Mouse (Mus musculus): ENCODE results near the gene Bloc1s1. TPM values are rescaled to one million over a fixed set of nuclear protein-coding genes. Genes with fewer than 3 reads are reported as not detected.

Bloc1s1 gene
- polyA plus RNA-seq, 1 experiment: 92.7 TPM

- no peak overlapping the region; the same call in 1 of the 2 replicates for H3K27ac ChIP-seq (ENCODE audit: control insufficient read depth, insufficient read depth, low read depth, low read length, poor library complexity)
- 4% methylated on average over 40 of the region's 40 CpGs for WGBS
- no peak for TF ChIP-seq CTCF (IDR thresholded peaks at IDR 0.05; ENCODE audit: control insufficient read depth, insufficient read depth, low read length)
- TF ChIP-seq POLR2A (IDR thresholded peaks at IDR 0.05; ENCODE audit: borderline replicate concordance, control insufficient read depth, low read depth, low read length): no peak
- peaks cover 2% of the 10 kb centered on the region for H3K4me1 ChIP-seq (ENCODE audit: control insufficient read depth, insufficient read depth, low read length)
- H3K4me3 ChIP-seq (replicated peaks; ENCODE audit: control insufficient read depth, low read depth, low read length): peak overlapping the region; percentile 80
Observed at GRCm38 (mm10) chr10:128890383-128891295, 33.2 kb downstream of the Bloc1s1 start.

- Histone ChIP-seq H3K4me1 (ENCODE audit: control insufficient read depth, insufficient read depth, low read length) (peaks cover 2% of the 10 kb centered on the region), H3K27ac (ENCODE audit: control insufficient read depth, insufficient read depth, low read depth, low read length, poor library complexity) (no peak overlapping the region), H3K4me3 (replicated peaks; ENCODE audit: control insufficient read depth, low read depth, low read length) (no peak overlapping the region)
- no peak for TF ChIP-seq CTCF (IDR thresholded peaks at IDR 0.05; ENCODE audit: control insufficient read depth, insufficient read depth, low read length)
- no peak for TF ChIP-seq POLR2A (IDR thresholded peaks at IDR 0.05; ENCODE audit: borderline replicate concordance, control insufficient read depth, low read depth, low read length)
- 49% methylated on average over 2 of the region's 2 CpGs for WGBS
Observed at GRCm38 (mm10) chr10:128889846-128890245, 34.0 kb downstream of the Bloc1s1 start.

GRCm38 (mm10) chr10:128888941-128889827 lies 34.7 kb downstream of the Bloc1s1 start:
- no peak overlapping the region for H3K27ac ChIP-seq (ENCODE audit: control insufficient read depth, insufficient read depth, low read depth, low read length, poor library complexity)
- 9% methylated on average over 7 of the region's 7 CpGs for WGBS
- TF ChIP-seq CTCF (IDR thresholded peaks at IDR 0.05; ENCODE audit: control insufficient read depth, insufficient read depth, low read length): no peak
- no peak for TF ChIP-seq POLR2A (IDR thresholded peaks at IDR 0.05; ENCODE audit: borderline replicate concordance, control insufficient read depth, low read depth, low read length)
- H3K4me3 ChIP-seq (replicated peaks; ENCODE audit: control insufficient read depth, low read depth, low read length): no peak overlapping the region
- peaks cover 2% of the 10 kb centered on the region for H3K4me1 ChIP-seq (ENCODE audit: control insufficient read depth, insufficient read depth, low read length)

DNA sequence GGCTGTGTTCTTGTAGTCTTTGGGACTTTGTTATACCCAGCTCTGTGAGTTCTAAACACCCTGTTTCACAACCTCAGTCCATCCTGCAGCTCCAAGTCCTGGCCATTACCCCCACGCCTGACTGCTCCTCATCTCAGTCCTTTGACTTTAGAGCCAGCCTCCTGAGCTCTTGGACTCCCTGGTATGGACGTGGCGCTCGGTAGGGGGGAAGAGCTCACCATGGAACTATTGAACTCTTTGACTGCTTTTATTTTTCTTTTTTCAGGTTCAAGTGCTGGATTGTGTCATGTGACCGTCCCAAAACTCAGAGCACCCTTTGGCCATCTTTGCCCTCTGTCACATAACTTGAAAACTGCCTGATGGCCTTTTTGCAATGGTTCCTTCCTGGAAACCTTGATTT lies 41.8 kb downstream of the Bloc1s1 start:
- no peak overlapping the region for H3K4me3 ChIP-seq (replicated peaks; ENCODE audit: control insufficient read depth, low read depth, low read length)
- no peaks in the 10 kb centered on the region for H3K4me1 ChIP-seq (ENCODE audit: control insufficient read depth, insufficient read depth, low read length)
- TF ChIP-seq POLR2A (IDR thresholded peaks at IDR 0.05; ENCODE audit: borderline replicate concordance, control insufficient read depth, low read depth, low read length) (no peak), CTCF (IDR thresholded peaks at IDR 0.05; ENCODE audit: control insufficient read depth, insufficient read depth, low read length) (no peak)
- H3K27ac ChIP-seq (ENCODE audit: control insufficient read depth, insufficient read depth, low read depth, low read length, poor library complexity): no peak overlapping the region
- 87% methylated on average over 5 of the region's 5 CpGs for WGBS

DNA sequence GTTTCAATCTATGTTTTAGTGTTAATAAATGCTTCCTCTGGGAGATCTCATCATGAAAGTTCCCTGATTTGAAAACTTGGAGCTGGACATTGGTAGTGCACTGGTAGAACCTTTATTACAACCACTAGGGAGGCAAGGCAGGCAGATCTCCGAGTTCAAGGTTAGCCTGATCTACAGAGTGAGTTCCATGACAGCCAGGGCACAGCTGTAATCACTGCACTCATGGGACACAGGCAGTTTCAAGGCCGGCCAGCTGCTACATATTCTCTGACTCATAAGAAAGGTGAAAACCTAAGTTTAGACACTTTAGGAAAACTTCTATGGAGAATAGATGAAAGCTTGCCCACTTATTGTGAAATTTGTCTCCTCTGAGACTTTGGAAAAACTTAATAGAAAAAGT lies 45.0 kb downstream of the Bloc1s1 start:
- H3K27ac ChIP-seq (ENCODE audit: control insufficient read depth, insufficient read depth, low read depth, low read length, poor library complexity): no peak overlapping the region
- TF ChIP-seq POLR2A (IDR thresholded peaks at IDR 0.05; ENCODE audit: borderline replicate concordance, control insufficient read depth, low read depth, low read length) (no peak), CTCF (IDR thresholded peaks at IDR 0.05; ENCODE audit: control insufficient read depth, insufficient read depth, low read length) (no peak)
- no peaks in the 10 kb centered on the region for H3K4me1 ChIP-seq (ENCODE audit: control insufficient read depth, insufficient read depth, low read length)
- WGBS: 83% methylated on average over 2 of the region's 2 CpGs
- H3K4me3 ChIP-seq (replicated peaks; ENCODE audit: control insufficient read depth, low read depth, low read length): no peak overlapping the region

GRCm38 (mm10) chr10:128878291-128878690 lies 45.5 kb downstream of the Bloc1s1 start:
- no peak for TF ChIP-seq CTCF (IDR thresholded peaks at IDR 0.05; ENCODE audit: control insufficient read depth, insufficient read depth, low read length)
- TF ChIP-seq POLR2A (IDR thresholded peaks at IDR 0.05; ENCODE audit: borderline replicate concordance, control insufficient read depth, low read depth, low read length): no peak
- H3K4me3 ChIP-seq (replicated peaks; ENCODE audit: control insufficient read depth, low read depth, low read length): no peak overlapping the region
- H3K27ac ChIP-seq (ENCODE audit: control insufficient read depth, insufficient read depth, low read depth, low read length, poor library complexity): no peak overlapping the region
- no peaks in the 10 kb centered on the region for H3K4me1 ChIP-seq (ENCODE audit: control insufficient read depth, insufficient read depth, low read length)

- no peak for TF ChIP-seq CTCF (IDR thresholded peaks at IDR 0.05; ENCODE audit: control insufficient read depth, insufficient read depth, low read length)
- TF ChIP-seq POLR2A (IDR thresholded peaks at IDR 0.05; ENCODE audit: borderline replicate concordance, control insufficient read depth, low read depth, low read length): no peak
- H3K4me3 ChIP-seq (replicated peaks; ENCODE audit: control insufficient read depth, low read depth, low read length): no peak overlapping the region
- WGBS: 72% methylated on average over 3 of the region's 3 CpGs
- no peak overlapping the region for H3K27ac ChIP-seq (ENCODE audit: control insufficient read depth, insufficient read depth, low read depth, low read length, poor library complexity)
- no peaks in the 10 kb centered on the region for H3K4me1 ChIP-seq (ENCODE audit: control insufficient read depth, insufficient read depth, low read length)
Observed at GRCm38 (mm10) chr10:128870341-128870740, 53.5 kb downstream of the Bloc1s1 start.

Other genes starting within 250 kb of the Bloc1s1 start
- gene Suox, start 250.0 kb downstream of the Bloc1s1 start, polyA plus RNA-seq (2011; ENCODE audit: insufficient read depth, insufficient read length, low replicate concordance, missing spikeins): 10.8 and 11.6 TPM in 2 replicates
- gene Rab5b, start 227.8 kb downstream of the Bloc1s1 start, polyA plus RNA-seq (2011; ENCODE audit: insufficient read depth, insufficient read length, low replicate concordance, missing spikeins): 26.4 and 35.4 TPM in 2 replicates
- gene Pmel, start 219.8 kb downstream of the Bloc1s1 start, polyA plus RNA-seq (2011; ENCODE audit: insufficient read depth, insufficient read length, low replicate concordance, missing spikeins): 1.4 TPM in 1 of 2 replicates, not detected in the other
- gene Cdk2, start 219.0 kb downstream of the Bloc1s1 start, polyA plus RNA-seq (2011; ENCODE audit: insufficient read depth, insufficient read length, low replicate concordance, missing spikeins): 60.6 and 62.9 TPM in 2 replicates
- gene Dgka, start 179.2 kb downstream of the Bloc1s1 start, polyA plus RNA-seq (2011; ENCODE audit: insufficient read depth, insufficient read length, low replicate concordance, missing spikeins): 19.2 and 41.7 TPM in 2 replicates
- 58.3 and 76.9 TPM in 2 replicates for gene Pym1, start 176.1 kb downstream of the Bloc1s1 start, polyA plus RNA-seq (2011; ENCODE audit: insufficient read depth, insufficient read length, low replicate concordance, missing spikeins)
- 2.4 and 5.1 TPM in 2 replicates for gene Mmp19, start 133.1 kb downstream of the Bloc1s1 start, polyA plus RNA-seq (2011; ENCODE audit: insufficient read depth, insufficient read length, low replicate concordance, missing spikeins)
- 12.2 and 20.7 TPM in 2 replicates for gene Dnajc14, start 120.0 kb downstream of the Bloc1s1 start, polyA plus RNA-seq (2011; ENCODE audit: insufficient read depth, insufficient read length, low replicate concordance, missing spikeins)
- 2.8 and 8.3 TPM in 2 replicates for gene Tmem198b, start 119.7 kb downstream of the Bloc1s1 start, polyA plus RNA-seq (2011; ENCODE audit: insufficient read depth, insufficient read length, low replicate concordance, missing spikeins)
- 45.2 and 73.3 TPM in 2 replicates for gene Sarnp, start 106.7 kb downstream of the Bloc1s1 start, polyA plus RNA-seq (2011; ENCODE audit: insufficient read depth, insufficient read length, low replicate concordance, missing spikeins)
- 24.9 and 25.4 TPM in 2 replicates for gene Ormdl2, start 102.4 kb downstream of the Bloc1s1 start, polyA plus RNA-seq (2011; ENCODE audit: insufficient read depth, insufficient read length, low replicate concordance, missing spikeins)
- 2.4 and 3.6 TPM in 2 replicates for gene Gdf11, start 32.3 kb downstream of the Bloc1s1 start, polyA plus RNA-seq (2011; ENCODE audit: insufficient read depth, insufficient read length, low replicate concordance, missing spikeins)
- gene Cd63, start 23.0 kb downstream of the Bloc1s1 start, polyA plus RNA-seq (2011; ENCODE audit: insufficient read depth, insufficient read length, low replicate concordance, missing spikeins): 49.2 and 134 TPM in 2 replicates
- gene Rdh5, start 1.1 kb downstream of the Bloc1s1 start, polyA plus RNA-seq (2011; ENCODE audit: insufficient read depth, insufficient read length, low replicate concordance, missing spikeins): 2.6 and 6.2 TPM in 2 replicates
- gene Itga7, start 9.8 kb upstream of the Bloc1s1 start, polyA plus RNA-seq (2011; ENCODE audit: insufficient read depth, insufficient read length, low replicate concordance, missing spikeins): 1.4 and 1.9 TPM in 2 replicates
- gene Mettl7b, start 37.0 kb upstream of the Bloc1s1 start, polyA plus RNA-seq (2011; ENCODE audit: insufficient read depth, insufficient read length, low replicate concordance, missing spikeins): 1.3 and 3.7 TPM in 2 replicates
- gene Olfr9, start 65.4 kb upstream of the Bloc1s1 start, polyA plus RNA-seq (2011; ENCODE audit: insufficient read depth, insufficient read length, low replicate concordance, missing spikeins): not detected in 2 replicates
- not detected in 2 replicates for gene Olfr763, start 86.8 kb upstream of the Bloc1s1 start, polyA plus RNA-seq (2011; ENCODE audit: insufficient read depth, insufficient read length, low replicate concordance, missing spikeins)
- not detected in 2 replicates for gene Olfr764-ps1, start 115.9 kb upstream of the Bloc1s1 start, polyA plus RNA-seq (2011; ENCODE audit: insufficient read depth, insufficient read length, low replicate concordance, missing spikeins)
- not detected in 2 replicates for gene Olfr765, start 126.0 kb upstream of the Bloc1s1 start, polyA plus RNA-seq (2011; ENCODE audit: insufficient read depth, insufficient read length, low replicate concordance, missing spikeins)
- gene Olfr766-ps1, start 144.9 kb upstream of the Bloc1s1 start, polyA plus RNA-seq (2011; ENCODE audit: insufficient read depth, insufficient read length, low replicate concordance, missing spikeins): not detected in 2 replicates
- gene Olfr767, start 158.9 kb upstream of the Bloc1s1 start, polyA plus RNA-seq (2011; ENCODE audit: insufficient read depth, insufficient read length, low replicate concordance, missing spikeins): not detected in 2 replicates
- not detected in 2 replicates for gene Olfr768, start 175.3 kb upstream of the Bloc1s1 start, polyA plus RNA-seq (2011; ENCODE audit: insufficient read depth, insufficient read length, low replicate concordance, missing spikeins)
- gene Olfr769, start 193.8 kb upstream of the Bloc1s1 start, polyA plus RNA-seq (2011; ENCODE audit: insufficient read depth, insufficient read length, low replicate concordance, missing spikeins): not detected in 2 replicates
- gene Olfr770, start 215.0 kb upstream of the Bloc1s1 start, polyA plus RNA-seq (2011; ENCODE audit: insufficient read depth, insufficient read length, low replicate concordance, missing spikeins): not detected in 2 replicates
- gene Olfr771, start 240.7 kb upstream of the Bloc1s1 start, polyA plus RNA-seq (2011; ENCODE audit: insufficient read depth, insufficient read length, low replicate concordance, missing spikeins): not detected in 2 replicates

Data from bone marrow, adult 2 months (tissue).